Mouse (Mus musculus): ENCODE measurements around the gene Hc. TPM values are rescaled to one million over a fixed set of nuclear protein-coding genes. Genes with fewer than 3 reads are reported as not detected.

Gene Hc
- total and polyA plus RNA-seq, 3 experiments = 0.22 TPM; not detected in 2

GRCm38 (mm10) chr2:34958036-34958435, 103.2 kb downstream of the Hc start:
- TF ChIP-seq POLR2AphosphoS5 (IDR thresholded peaks at IDR 0.05; ENCODE audit: insufficient replicate concordance, low read depth, low read length) = no peak
- no peak for TF ChIP-seq TAL1 (conservative IDR thresholded peaks at IDR 0.05; ENCODE audit: low read depth, low read length)
- no peak for TF ChIP-seq CTCF (IDR thresholded peaks at IDR 0.05; ENCODE audit: low read depth, low read length)
- TF ChIP-seq GATA1 (IDR thresholded peaks at IDR 0.05; ENCODE audit: borderline replicate concordance, low read length) = no peak
- TF ChIP-seq GATA2 (IDR thresholded peaks at IDR 0.05; ENCODE audit: borderline replicate concordance, low read depth, low read length) = no peak
- peaks cover 34% of the 10 kb centered on the region for H3K27me3 ChIP-seq (ENCODE audit: insufficient read depth, low read length)
- no peaks in the 10 kb centered on the region for H3K9me3 ChIP-seq (replicated peaks)
- H3K4me3 ChIP-seq (ENCODE audit: low read depth, low read length) = no peak overlapping the region
- H3K4me1 ChIP-seq (ENCODE audit: insufficient read depth, low read depth, low read length) = no peaks in the 10 kb centered on the region; the same call in 1 of the 2 replicates
- ATAC-seq (ENCODE audit: extremely low read depth, insufficient number of reproducible peaks, low FRiP score, poor library complexity, severe bottlenecking) (no peak), DNase-seq (ENCODE audit: low spot score) (no peak)
- no peaks in the 10 kb centered on the region for H3K36me3 ChIP-seq (replicated peaks)

GRCm38 (mm10) chr2:34957405-34957804, 103.8 kb downstream of the Hc start:
- peaks cover 34% of the 10 kb centered on the region for H3K27me3 ChIP-seq (ENCODE audit: insufficient read depth, low read length)
- H3K4me3 ChIP-seq (ENCODE audit: low read depth, low read length) = no peak overlapping the region
- H3K36me3 ChIP-seq (replicated peaks) = no peaks in the 10 kb centered on the region
- TF ChIP-seq POLR2AphosphoS5 (IDR thresholded peaks at IDR 0.05; ENCODE audit: insufficient replicate concordance, low read depth, low read length) (no peak), GATA2 (IDR thresholded peaks at IDR 0.05; ENCODE audit: borderline replicate concordance, low read depth, low read length) (no peak), CTCF (IDR thresholded peaks at IDR 0.05; ENCODE audit: low read depth, low read length) (no peak), TAL1 (conservative IDR thresholded peaks at IDR 0.05; ENCODE audit: low read depth, low read length) (no peak), GATA1 (IDR thresholded peaks at IDR 0.05; ENCODE audit: borderline replicate concordance, low read length) (no peak)
- DNase-seq (ENCODE audit: low spot score) (no peak), ATAC-seq (ENCODE audit: extremely low read depth, insufficient number of reproducible peaks, low FRiP score, poor library complexity, severe bottlenecking) (no peak)
- no peaks in the 10 kb centered on the region for H3K9me3 ChIP-seq (replicated peaks)
- no peaks in the 10 kb centered on the region; the same call in 1 of the 2 replicates for H3K4me1 ChIP-seq (ENCODE audit: insufficient read depth, low read depth, low read length)

GRCm38 (mm10) chr2:34956941-34957340, 104.3 kb downstream of the Hc start:
- no peaks in the 10 kb centered on the region for H3K9me3 ChIP-seq (replicated peaks)
- H3K4me1 ChIP-seq (ENCODE audit: insufficient read depth, low read depth, low read length) = no peaks in the 10 kb centered on the region; the same call in 1 of the 2 replicates
- DNase-seq (ENCODE audit: low spot score) (no peak), ATAC-seq (ENCODE audit: extremely low read depth, insufficient number of reproducible peaks, low FRiP score, poor library complexity, severe bottlenecking) (no peak)
- H3K27me3 ChIP-seq (ENCODE audit: insufficient read depth, low read length) = peaks cover 34% of the 10 kb centered on the region
- H3K36me3 ChIP-seq (replicated peaks) = no peaks in the 10 kb centered on the region
- TF ChIP-seq CTCF (IDR thresholded peaks at IDR 0.05; ENCODE audit: low read depth, low read length) = no peak
- TF ChIP-seq TAL1 (conservative IDR thresholded peaks at IDR 0.05; ENCODE audit: low read depth, low read length) = no peak
- TF ChIP-seq GATA2 (IDR thresholded peaks at IDR 0.05; ENCODE audit: borderline replicate concordance, low read depth, low read length) = no peak
- no peak for TF ChIP-seq POLR2AphosphoS5 (IDR thresholded peaks at IDR 0.05; ENCODE audit: insufficient replicate concordance, low read depth, low read length)
- no peak for TF ChIP-seq GATA1 (IDR thresholded peaks at IDR 0.05; ENCODE audit: borderline replicate concordance, low read length)
- no peak overlapping the region for H3K4me3 ChIP-seq (ENCODE audit: low read depth, low read length)

- no peaks in the 10 kb centered on the region for H3K4me1 ChIP-seq (ENCODE audit: insufficient read depth, low read depth, low read length)
These were observed 106.9 kb downstream of the Hc start for GRCm38 (mm10) chr2:34954344-34954743.

GRCm38 (mm10) chr2:34953547-34954116, 107.6 kb downstream of the Hc start:
- TF ChIP-seq GATA1 (IDR thresholded peaks at IDR 0.05; ENCODE audit: borderline replicate concordance, low read length) (no peak), TAL1 (conservative IDR thresholded peaks at IDR 0.05; ENCODE audit: low read depth, low read length) (no peak), CTCF (IDR thresholded peaks at IDR 0.05; ENCODE audit: low read depth, low read length) (no peak), POLR2AphosphoS5 (IDR thresholded peaks at IDR 0.05; ENCODE audit: insufficient replicate concordance, low read depth, low read length) (no peak), GATA2 (IDR thresholded peaks at IDR 0.05; ENCODE audit: borderline replicate concordance, low read depth, low read length) (no peak)
- Histone ChIP-seq H3K36me3 (replicated peaks) (no peaks in the 10 kb centered on the region), H3K4me1 (ENCODE audit: insufficient read depth, low read depth, low read length) (no peaks in the 10 kb centered on the region), H3K4me3 (ENCODE audit: low read depth, low read length) (no peak overlapping the region), H3K9me3 (replicated peaks) (no peaks in the 10 kb centered on the region), H3K27me3 (ENCODE audit: insufficient read depth, low read length) (peaks cover 20% of the 10 kb centered on the region)
- ATAC-seq (ENCODE audit: extremely low read depth, insufficient number of reproducible peaks, low FRiP score, poor library complexity, severe bottlenecking) = no peak
- no peak for DNase-seq (ENCODE audit: low spot score)

More at GRCm38 (mm10) chr2:34954344-34954743, 106.9 kb downstream of the Hc start:
- Histone ChIP-seq H3K36me3 (replicated peaks) (no peaks in the 10 kb centered on the region), H3K4me3 (ENCODE audit: low read depth, low read length) (no peak overlapping the region), H3K27me3 (ENCODE audit: insufficient read depth, low read length) (peaks cover 24% of the 10 kb centered on the region), H3K9me3 (replicated peaks) (no peaks in the 10 kb centered on the region)
- TF ChIP-seq TAL1 (conservative IDR thresholded peaks at IDR 0.05; ENCODE audit: low read depth, low read length) = no peak
- no peak for TF ChIP-seq GATA2 (IDR thresholded peaks at IDR 0.05; ENCODE audit: borderline replicate concordance, low read depth, low read length)
- no peak for TF ChIP-seq POLR2AphosphoS5 (IDR thresholded peaks at IDR 0.05; ENCODE audit: insufficient replicate concordance, low read depth, low read length)
- no peak for TF ChIP-seq GATA1 (IDR thresholded peaks at IDR 0.05; ENCODE audit: borderline replicate concordance, low read length)
- TF ChIP-seq CTCF (IDR thresholded peaks at IDR 0.05; ENCODE audit: low read depth, low read length) = no peak
- ATAC-seq (ENCODE audit: extremely low read depth, insufficient number of reproducible peaks, low FRiP score, poor library complexity, severe bottlenecking) (no peak), DNase-seq (ENCODE audit: low spot score) (no peak)

GRCm38 (mm10) chr2:34953018-34953417, 108.2 kb downstream of the Hc start:
- Histone ChIP-seq H3K27me3 (ENCODE audit: insufficient read depth, low read length) (peaks cover 19% of the 10 kb centered on the region), H3K4me3 (ENCODE audit: low read depth, low read length) (no peak overlapping the region), H3K4me1 (ENCODE audit: insufficient read depth, low read depth, low read length) (no peaks in the 10 kb centered on the region), H3K9me3 (replicated peaks) (no peaks in the 10 kb centered on the region), H3K36me3 (replicated peaks) (no peaks in the 10 kb centered on the region)
- no peak for ATAC-seq (ENCODE audit: extremely low read depth, insufficient number of reproducible peaks, low FRiP score, poor library complexity, severe bottlenecking)
- no peak for TF ChIP-seq GATA1 (IDR thresholded peaks at IDR 0.05; ENCODE audit: borderline replicate concordance, low read length)
- no peak for TF ChIP-seq CTCF (IDR thresholded peaks at IDR 0.05; ENCODE audit: low read depth, low read length)
- TF ChIP-seq POLR2AphosphoS5 (IDR thresholded peaks at IDR 0.05; ENCODE audit: insufficient replicate concordance, low read depth, low read length) = no peak
- TF ChIP-seq GATA2 (IDR thresholded peaks at IDR 0.05; ENCODE audit: borderline replicate concordance, low read depth, low read length) = no peak
- TF ChIP-seq TAL1 (conservative IDR thresholded peaks at IDR 0.05; ENCODE audit: low read depth, low read length) = no peak
- no peak for DNase-seq (ENCODE audit: low spot score)

Data from G1E (cell line).